Mouse (Mus musculus): Measurements from ENCODE around the gene Cmpk2.
"Not testable (repeated sequence)": the region's sequence is repeated elsewhere in the genome, so short reads cannot be mapped to it uniquely, and the experiment has no call there.

Cmpk2 gene

DNA sequence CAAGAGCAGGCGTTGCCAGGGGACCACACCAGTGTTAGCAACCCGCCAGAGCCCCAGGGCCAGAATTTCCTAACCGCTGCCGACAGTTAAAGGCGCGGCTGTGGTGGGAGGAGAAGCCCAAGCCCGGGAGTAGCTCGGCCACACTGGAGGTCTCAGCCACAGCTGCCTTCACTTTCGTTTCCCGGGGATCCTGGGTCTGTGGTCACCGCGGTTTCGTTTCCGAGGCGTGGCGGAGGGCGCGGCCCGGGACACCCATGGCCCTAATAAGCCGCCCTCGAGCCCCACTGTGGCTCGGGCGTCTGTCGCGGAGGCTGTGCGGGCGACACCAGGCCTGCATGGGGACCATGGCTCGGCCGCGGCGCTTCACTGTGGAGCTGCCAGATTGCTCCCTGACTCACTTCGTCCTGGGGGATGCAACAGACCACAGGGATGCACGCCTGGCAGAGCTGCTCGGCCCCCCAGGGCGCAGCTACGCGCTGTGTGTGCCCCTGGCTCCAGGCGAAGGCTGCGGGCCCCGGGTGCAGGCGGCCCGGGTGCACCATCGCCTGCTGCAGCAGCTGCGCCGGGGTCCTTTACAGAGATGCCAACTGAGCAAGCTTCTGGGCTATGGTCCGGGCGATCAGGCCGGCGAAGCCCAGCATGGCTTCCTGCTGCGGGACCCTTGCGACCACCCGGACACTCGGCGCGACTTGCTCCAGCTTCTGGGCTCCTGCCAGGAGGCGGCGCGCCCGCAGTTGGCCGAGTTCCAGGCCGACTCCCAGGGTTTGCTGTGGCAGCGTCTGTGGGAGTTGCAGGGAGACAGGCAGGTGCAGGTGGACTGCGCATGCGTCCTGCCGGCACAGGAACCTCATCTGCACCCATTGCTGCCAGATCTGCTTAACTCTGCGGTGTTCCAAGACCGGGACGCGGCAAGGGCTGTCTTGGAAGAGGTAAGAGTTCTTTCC lies at the start of gene Cmpk2:
Gene Cmpk2 (plus strand): TSS at position 107 of the 944 bp plus-strand sequence.
- peak; percentile 85 for DNase-seq (ENCODE audit: low spot score)

DNA sequence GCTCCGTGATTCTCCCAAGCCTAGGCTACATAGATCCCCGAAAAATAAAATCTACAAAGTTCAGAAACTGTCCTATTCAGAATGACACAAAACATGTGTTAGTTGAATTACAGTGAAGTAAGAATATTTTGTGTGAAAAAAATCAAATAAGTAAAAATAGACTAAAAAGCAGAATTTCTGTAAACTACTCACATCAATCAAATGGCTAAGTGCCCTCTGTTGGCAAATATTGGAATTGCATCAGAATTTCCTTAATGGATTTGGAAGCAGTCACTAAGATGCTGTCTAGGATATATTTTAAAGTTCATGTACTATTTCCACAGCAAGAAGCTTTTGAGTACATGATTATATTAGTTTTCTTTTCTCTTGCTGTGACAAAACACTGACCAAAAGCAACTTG lies 44.2 kb upstream of the Cmpk2 start:
- no peak for DNase-seq (ENCODE audit: low spot score)

DNA sequence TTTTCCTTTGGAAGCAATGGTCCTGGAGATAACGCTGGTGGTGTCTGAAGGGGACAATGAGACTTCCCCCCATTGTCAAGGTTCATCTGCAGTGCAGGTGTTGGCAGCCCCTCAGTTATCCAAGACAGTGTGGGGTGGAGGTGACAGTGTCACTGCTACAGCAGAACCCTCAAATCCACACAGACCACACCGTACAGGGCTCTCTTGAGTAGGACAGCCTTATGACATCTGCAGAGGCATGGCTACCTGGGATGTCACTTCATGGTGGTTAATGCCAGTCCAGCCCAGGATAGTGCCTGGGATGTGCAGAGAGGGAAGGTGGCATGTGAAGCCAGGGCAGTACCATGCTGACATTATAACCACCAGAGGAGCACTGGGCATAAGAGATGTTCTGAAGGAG lies 40.2 kb upstream of the Cmpk2 start:
- not testable (repeated sequence) for DNase-seq (ENCODE audit: low spot score)

DNA sequence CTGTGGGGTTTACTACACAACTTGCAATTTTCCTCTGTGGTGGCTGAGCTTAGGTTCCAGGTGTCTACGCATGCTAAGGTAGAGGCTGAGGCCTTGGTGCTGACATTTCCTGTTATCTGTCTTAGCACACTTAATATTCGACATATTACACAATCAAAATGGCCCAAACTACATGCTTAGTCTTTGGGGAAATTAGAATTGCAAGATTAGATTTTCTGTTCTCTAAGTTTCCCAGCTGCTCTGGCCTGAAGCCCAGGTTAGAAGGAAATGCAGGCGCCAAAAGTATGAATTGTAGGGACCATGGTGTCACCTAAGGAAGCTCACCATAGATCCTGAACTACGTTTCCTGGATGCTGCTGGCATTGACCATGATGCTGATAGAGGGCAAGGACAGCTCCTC lies 32.7 kb upstream of the Cmpk2 start:
- DNase-seq (ENCODE audit: low spot score) = no peak

DNA sequence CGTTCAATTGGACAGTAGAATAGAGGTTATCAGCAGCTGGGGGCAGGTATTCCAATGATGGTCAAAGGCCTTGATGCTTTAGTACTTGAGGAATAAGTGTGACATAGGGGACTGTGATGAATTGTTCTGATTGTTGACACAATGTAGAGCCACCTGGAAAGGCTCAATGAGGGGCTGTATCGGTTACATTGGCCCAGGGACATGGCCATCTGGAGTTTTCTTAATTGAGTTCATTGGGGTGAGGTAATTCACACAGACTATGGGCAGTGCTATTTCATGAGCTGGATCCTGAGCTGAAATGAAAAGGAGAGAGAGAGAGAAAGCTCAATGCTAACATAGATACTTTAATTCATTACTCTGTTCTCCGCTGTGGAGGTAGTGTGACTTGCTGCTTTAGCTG lies 31.1 kb upstream of the Cmpk2 start:
- DNase-seq (ENCODE audit: low spot score) = no peak

DNA sequence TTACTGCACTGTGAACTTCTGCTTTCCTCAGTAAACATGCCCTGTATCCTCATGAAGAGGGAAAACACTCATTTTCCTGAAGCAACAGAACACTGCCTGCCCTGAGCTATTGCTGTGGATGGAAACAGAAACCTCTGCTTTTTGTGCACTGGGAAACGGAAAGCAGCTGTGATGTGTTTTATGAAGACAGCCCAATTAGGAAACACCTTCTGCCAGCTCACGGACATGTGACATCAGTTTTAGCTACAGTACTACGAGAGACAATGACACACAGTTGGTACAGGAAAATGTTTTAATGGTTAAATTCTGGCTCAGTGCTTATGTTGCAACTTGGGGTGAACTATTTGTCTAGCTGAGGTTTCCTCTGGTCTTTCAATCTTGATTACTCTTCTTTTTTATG lies 29.6 kb upstream of the Cmpk2 start:
- no peak for DNase-seq (ENCODE audit: low spot score)

DNA sequence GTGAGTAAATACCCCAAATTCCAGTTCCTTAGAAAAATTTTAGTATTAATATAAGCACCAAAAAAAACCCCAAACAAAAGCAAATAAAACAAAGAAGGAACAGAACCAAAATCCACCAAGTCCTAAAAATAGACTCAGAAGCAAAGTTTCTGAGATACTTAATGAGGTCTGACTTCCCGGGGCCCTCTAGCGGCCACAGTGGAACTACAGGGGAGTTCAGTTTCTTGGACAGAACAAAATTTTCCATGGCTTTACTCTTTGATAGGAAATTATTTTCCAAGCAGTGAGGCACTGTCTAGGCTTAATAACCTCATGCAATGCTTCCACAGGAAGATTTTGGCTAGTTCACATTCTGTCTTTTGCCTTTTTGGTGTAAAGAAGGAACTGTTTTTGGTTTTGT lies 24.9 kb upstream of the Cmpk2 start:
- DNase-seq (ENCODE audit: low spot score) = peak; percentile 41

DNA sequence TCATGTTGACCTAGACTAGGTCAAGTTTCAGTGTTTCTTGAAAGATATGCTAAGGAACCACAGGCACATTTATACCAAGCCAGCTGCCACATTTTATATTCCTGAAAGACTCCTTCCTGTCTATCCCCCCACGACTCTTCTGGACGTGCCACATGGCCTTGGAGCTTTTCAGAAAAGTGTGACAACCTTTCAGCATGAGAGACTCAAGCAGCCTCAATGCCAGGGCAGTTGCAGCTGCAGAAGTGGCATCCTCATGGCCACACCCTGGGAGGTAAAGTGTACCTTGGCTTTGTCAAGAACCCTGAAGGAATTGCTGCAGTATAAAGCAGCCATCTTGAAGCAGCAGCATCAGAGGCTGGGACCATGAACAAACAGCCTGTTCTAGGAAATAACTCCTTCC lies 24.5 kb upstream of the Cmpk2 start:
- no peak for DNase-seq (ENCODE audit: low spot score)

DNA sequence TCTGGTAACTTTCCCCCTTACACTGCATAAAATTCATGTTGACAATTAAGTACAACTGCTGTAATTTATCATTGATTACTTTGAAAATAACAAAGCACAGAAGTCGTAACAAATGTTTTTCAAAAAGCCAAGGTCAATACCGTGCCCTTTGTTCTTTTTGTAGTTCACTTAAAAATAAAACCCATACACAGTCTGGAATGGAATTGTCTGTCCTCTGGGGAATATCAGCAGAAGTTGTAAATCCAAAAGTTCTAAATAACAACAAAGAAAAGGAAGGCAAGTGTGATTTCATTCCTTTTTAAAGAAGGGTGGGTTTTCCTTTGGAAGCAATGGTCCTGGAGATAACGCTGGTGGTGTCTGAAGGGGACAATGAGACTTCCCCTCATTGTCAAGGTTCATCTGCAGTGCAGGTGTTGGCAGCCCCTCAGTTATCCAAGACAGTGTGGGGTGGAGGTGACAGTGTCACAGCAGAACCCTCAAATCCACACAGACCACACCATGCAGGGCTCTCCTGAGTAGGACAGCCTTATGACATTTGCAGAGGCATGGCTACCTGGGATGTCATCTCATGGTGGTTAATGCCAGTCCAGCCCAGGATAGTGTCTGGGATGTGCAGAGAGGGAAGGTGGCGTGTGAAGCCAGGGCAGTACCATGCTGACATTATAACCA lies 22.5 kb upstream of the Cmpk2 start:
- DNase-seq (ENCODE audit: low spot score) = no peak

DNA sequence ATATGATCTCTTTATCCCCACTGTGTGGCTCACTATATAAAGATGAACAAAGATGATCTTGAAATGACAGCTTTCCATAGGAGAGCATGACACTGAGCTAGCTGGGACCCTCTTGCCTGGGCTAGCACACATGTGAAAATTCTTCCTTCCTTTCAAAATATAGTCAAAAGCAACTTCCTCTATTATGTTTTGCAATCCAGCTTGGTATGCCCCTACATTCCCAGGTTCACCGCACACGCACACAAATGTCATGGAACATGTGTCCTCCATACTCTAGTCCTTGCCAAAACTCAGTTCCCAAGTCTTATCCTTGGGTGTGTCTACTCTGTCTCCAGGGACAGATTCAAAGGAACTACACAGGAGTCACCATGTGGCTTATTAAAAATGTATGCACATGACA lies 19.5 kb upstream of the Cmpk2 start:
- no peak for DNase-seq (ENCODE audit: low spot score)

DNA sequence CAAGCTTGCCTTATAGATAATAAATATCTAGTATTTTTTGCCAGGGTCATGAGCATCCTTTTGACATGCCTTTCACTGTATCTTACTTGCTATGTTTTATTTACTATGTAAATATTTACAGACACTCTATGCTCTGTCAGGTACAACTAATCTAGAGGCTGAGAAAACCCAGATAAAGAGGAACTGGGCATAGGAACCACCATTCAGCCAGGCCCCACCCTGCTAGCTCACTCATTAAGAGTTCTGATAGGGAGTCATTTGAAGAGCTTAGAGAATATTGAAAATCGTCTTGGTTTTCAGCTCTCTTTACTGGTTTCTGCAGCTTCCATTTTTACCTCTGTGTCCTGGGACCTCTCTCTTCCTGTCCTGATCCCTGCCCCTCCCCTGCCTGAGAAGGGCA lies 17.9 kb upstream of the Cmpk2 start:
- no peak for DNase-seq (ENCODE audit: low spot score)

DNA sequence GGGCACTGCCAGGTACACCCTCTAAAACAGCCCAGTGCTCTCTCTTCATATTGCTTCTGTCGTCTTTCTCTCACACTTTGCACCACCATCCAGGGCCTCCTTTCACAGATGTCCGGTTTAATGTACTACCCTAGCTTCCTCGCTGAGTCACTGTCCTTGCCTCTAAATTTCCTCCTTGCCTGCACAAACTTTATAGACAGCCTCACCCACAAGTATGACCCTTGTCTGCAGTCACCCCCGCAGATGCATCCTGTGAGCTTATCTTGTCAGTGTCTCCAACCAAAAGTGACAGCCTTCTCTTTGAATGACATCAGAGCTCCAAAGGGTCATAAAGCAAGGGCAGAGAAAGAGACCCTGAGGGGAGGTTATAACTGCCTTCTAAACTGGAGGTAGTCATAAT lies 16.1 kb upstream of the Cmpk2 start:
- DNase-seq (ENCODE audit: low spot score) = no peak

DNA sequence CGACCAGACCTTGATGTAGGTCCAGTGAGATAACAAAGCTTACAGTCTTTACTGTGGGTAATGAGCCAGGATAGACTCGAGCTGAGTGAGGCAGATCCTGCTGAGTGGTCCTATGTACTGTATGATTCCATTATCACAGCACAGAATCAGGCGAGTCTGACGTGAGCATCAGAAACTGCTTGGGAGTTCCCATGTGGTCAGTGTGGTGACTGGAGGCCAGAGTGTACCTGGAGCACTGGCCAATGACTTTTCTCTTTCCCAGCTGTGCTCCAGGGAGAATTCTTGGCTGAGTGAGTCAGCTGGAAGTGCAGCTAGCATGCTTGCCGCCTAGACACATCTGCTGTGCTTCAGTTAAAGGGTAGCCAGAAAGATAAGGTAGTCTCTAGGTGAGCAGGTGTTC lies 14.3 kb upstream of the Cmpk2 start:
- no peak for DNase-seq (ENCODE audit: low spot score)

DNA sequence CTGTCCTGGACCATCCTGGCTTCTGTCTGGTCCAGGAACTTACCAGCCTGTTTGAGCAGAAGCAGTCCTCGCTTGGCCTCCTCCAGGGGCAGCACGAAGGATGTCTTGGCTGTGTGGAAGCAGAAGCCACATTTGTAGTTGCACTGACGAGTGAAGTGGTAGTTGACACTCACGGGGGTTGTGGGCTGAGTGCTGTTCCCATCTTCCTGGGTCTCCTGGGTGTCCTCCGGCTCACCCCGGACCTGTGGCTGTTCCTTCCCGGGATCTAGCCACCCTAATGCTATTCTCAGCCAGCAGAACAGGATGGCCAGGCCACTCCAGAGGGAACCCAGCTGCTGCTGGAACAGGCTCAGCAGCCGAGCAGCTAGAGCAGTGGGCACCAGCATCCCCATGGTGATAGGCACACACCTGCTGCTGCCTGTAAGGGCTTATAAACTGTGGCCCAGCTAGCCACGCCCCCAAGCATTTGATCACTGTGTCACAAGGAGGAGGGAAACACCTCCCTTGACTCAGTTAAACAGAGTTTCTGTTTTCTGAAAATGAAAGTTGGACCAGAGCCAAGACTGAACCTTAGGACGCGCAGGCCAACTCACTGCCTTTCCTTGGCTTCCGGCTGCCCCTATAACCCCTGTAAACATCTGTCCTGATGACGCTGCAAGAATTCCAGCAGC lies 12.8 kb upstream of the Cmpk2 start, which contains the start of gene Rsad2:
Gene Rsad2 (minus strand): TSS at position 425 of the 671 bp plus-strand sequence.
- peak; percentile 82 for DNase-seq (ENCODE audit: low spot score)

DNA sequence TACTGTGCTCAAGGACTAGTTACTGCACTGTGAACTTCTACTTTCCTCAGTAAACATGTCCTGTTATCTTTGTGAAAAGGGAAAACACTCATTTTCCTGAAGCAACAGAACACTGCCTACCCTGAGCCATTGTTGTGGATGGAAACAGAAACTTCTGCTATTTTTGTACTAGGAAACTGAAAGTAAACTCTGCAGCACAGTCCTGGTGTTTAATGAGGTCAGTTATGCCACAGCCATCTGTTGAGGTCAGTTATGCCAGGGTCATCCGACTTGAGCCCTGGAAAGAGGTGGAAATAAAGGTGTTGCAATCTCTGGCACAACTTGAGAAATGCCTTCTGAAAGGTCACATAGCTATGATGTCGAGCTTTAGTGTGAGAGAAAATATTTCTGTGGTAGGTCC lies 8.9 kb upstream of the Cmpk2 start:
- DNase-seq (ENCODE audit: low spot score) = no peak

DNA sequence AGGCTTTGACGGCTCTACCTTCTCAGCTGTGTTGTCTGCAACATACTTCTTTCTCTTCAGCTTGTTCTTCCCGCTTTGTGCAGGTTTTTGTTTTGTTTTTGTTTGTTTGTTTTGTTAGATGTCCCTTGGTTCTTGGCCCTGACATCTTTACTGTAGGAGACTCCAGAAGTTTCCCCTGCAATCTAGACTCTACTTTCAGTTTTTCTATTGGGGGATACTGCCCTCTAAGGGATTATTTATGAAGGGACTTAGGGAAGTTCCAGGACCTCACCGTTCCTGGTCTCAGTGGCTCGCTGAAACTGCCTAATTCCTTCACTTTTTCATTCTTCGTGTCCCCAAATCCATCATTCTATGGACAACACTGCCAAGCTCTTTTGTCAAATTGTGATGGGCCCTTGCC lies 3.4 kb upstream of the Cmpk2 start:
- no peak for DNase-seq (ENCODE audit: low spot score)

DNA sequence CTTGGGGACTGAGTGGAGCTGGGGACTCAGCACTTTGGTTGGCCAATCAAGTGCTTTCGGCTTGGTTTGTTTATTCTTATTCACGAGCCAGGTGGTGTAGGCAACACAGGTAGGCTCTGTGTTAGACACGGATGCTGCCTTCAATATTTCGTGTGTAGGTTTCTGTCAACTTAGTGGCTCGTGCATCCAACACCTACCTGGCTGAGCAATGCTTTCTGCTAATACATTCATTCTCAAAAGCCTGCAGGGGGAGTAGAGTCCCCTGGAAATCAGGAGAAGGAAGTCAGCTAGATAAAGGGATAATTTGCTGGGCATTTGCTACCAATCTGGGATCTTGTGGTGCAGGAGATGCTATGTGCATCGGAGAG lies 1.0 kb downstream of the Cmpk2 start:
- no peak for DNase-seq (ENCODE audit: low spot score)

DNA sequence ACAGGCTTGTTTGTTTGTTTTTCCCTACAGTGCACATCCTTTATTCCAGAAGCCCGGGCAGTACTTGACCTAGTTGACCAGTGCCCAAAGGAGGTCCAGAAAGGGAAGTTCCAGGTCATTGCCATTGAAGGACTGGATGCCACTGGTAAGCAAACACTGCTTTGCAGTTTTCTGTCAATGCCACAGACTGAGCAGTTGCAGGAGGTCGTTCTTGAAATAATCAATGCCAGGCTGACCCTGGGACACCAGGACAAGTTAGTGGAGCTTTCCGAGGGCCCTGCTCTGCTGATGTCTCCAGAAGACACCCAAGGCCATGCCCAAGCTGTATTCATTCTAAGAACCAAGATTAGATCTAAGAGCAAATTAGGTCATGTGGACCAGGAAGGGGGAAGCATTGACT lies 2.4 kb downstream of the Cmpk2 start:
- no peak for DNase-seq (ENCODE audit: low spot score)

DNA sequence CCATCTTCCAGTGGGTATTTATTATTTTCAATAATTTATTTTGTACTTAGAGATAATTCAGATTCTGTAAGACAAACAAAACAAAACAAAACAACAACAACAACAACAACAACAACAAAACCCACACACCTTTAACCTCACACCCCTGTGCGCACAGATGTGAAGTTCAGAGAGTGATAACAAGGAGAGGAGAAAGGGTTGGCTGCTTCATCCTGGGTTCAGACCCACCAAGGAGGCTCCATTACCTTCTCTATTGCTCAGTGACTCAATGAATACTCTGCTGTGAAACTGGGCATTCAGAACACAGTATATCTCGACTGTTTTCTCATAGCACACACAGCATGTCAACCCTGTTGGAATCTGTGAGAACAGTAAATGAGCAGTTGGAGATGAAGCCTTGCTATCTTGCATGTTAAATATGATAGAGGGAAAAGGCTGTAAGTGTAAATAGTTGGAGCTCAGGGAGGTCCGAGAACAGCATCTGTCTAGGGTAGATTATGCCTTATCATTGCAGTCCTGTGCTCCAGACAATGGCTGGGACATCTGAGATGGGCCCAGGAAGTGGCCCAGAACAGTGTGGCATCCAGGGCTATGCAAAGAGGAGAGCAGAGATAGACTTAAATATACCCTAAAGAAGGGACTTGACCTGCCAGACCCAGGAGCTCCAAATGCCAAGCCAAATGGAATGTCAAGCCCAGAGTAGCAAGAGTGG lies 3.9 kb downstream of the Cmpk2 start:
- peak; percentile 32 for DNase-seq (ENCODE audit: low spot score)

DNA sequence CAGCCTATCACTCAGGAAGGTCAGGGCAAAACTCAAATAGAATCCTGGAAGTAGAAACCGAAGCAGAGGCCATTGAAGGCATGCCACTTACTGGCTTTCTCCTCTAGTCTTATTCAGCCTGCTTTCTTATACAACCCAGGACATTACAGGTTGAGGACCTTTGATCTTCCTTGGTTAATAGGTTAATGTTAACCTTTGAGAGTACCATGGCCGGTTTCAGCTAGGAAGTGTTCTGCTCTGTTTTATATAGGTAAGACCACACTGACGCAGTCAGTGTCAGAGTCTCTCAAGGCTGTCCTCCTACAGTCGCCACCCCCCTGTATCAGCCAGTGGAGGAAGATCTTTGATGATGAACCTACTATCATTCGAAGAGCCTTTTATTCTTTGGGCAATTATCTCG lies 4.7 kb downstream of the Cmpk2 start:
- no peak for DNase-seq (ENCODE audit: low spot score)

DNA sequence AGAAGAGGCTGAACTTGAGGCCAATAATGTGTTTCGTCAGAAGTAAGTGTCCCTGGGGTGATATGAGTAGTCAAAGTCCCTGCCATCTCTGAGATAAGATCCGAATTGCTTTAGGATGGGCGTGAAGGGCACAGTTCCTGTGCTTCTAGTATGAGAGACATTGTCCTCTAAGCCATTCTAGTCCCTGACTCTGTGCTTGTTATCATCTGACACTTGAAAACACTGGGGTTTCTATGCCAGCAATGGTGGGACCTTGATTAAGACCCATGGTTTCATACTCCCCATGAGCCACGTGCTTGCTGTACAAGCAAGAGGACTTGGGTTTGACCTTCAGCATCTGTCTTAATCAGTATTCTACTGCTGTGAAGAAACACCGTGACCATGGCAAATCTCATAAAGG lies 8.2 kb downstream of the Cmpk2 start:
- no peak for DNase-seq (ENCODE audit: low spot score)
